In genomic region chr1:87673822-87674604, GRCm38 (mm10) we compare ENCODE assay signal across 26 mouse cellular contexts.
"Had no signal": no experiment of that assay in that cellular context is flagged by ENCODE, and none has a peak within 500 bp of the region (broad histone marks: within the 10 kb centered on the region; RNA-seq: fewer than 3 reads in every experiment).

No protein-coding gene starts in this region.

- H3K4me2 ChIP-seq: heart, embryonic 11.5 days; heart, embryonic 13.5 days; heart, embryonic 15.5 days; hindbrain, embryonic 13.5 days; hindbrain, embryonic 15.5 days; kidney, embryonic 15.5 days; limb, embryonic 13.5 days; limb, embryonic 15.5 days; liver, embryonic 12.5 days had no signal

- ATAC-seq: hindbrain, postnatal 0 days; intestine, embryonic 16.5 days; liver, embryonic 12.5 days had no signal

- DNase-seq: gastrocnemius, postnatal 14 days; gastrocnemius, postnatal 36 days; heart, adult 11 months; heart, adult 2 months; heart, postnatal 14 days; heart, postnatal 36 days; kidney, adult 11 months; kidney, adult 9 months; kidney, postnatal 14 days; kidney, postnatal 36 days; layer of hippocampus, adult 9-11 months; layer of hippocampus, postnatal 36 days; left cerebral cortex, postnatal 4 days had no signal

- H3K4me1 ChIP-seq: heart, embryonic 13.5 days; heart, embryonic 15.5 days; kidney, embryonic 15.5 days; limb, embryonic 13.5 days; limb, embryonic 15.5 days; liver, embryonic 12.5 days had no signal

- H3K9ac ChIP-seq: heart, embryonic 13.5 days; heart, embryonic 15.5 days; hindbrain, embryonic 13.5 days; hindbrain, embryonic 15.5 days; kidney, embryonic 15.5 days; limb, embryonic 13.5 days; limb, embryonic 15.5 days; liver, embryonic 12.5 days; liver, embryonic 14.5 days had no signal

- H3K9me3 ChIP-seq: heart, embryonic 13.5 days; heart, embryonic 15.5 days; hindbrain, embryonic 13.5 days; hindbrain, embryonic 15.5 days; kidney, embryonic 15.5 days; limb, embryonic 13.5 days; limb, embryonic 15.5 days; liver, embryonic 12.5 days had no signal

- H3K27me3 ChIP-seq: heart, embryonic 13.5 days; heart, embryonic 15.5 days; hindbrain, embryonic 13.5 days; hindbrain, embryonic 15.5 days; kidney, embryonic 15.5 days; limb, embryonic 13.5 days; limb, embryonic 15.5 days; liver, embryonic 12.5 days had no signal

- H3K36me3 ChIP-seq: heart, embryonic 13.5 days; heart, embryonic 15.5 days; hindbrain, embryonic 13.5 days; hindbrain, embryonic 15.5 days; kidney, embryonic 15.5 days; limb, embryonic 13.5 days; limb, embryonic 15.5 days had no signal

- H3K4me3 ChIP-seq: heart, adult 2 months; heart, embryonic 13.5 days; heart, embryonic 15.5 days; hindbrain, embryonic 13.5 days; hindbrain, embryonic 15.5 days; kidney, embryonic 15.5 days; limb, embryonic 13.5 days; limb, embryonic 15.5 days; liver, embryonic 12.5 days had no signal

- H3K27ac ChIP-seq: heart, adult 2 months; heart, embryonic 13.5 days; heart, embryonic 15.5 days; hindbrain, embryonic 13.5 days; hindbrain, embryonic 15.5 days; hindbrain, postnatal 0 days; kidney, embryonic 15.5 days; kidney, postnatal 0 days; limb, embryonic 13.5 days; limb, embryonic 15.5 days; liver, embryonic 12.5 days; liver, embryonic 14.5 days had no signal
